Mouse (Mus musculus) lung, postnatal 14 days (tissue): ENCODE measurements around the gene Tmem50a.
"Not testable (repeated sequence)": the region's sequence is repeated elsewhere in the genome, so short reads cannot be mapped to it uniquely, and the experiment has no call there.

ENCODE experiments used
- DNase-seq: peaks from one replicate; pipeline ENCODE4 v3.0.0; 2021

The Tmem50a gene

DNA sequence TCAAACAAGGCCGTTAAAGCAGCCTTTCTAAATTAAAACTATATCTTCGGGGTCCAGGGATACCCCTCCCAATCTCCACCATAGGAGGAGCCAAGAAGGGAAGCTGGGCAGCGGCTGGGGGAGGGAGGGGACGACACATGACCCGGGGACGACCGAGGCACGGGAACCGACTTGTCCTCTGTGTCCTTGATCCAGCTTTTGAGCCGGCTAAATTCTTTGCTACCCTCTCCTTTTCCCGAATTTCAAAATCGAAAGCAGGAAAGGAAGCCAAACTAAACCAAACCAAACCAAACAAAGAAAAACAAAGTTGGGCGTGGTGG, 8.1 kb upstream of the Tmem50a start:
- DNase-seq = peak; percentile 77

DNA sequence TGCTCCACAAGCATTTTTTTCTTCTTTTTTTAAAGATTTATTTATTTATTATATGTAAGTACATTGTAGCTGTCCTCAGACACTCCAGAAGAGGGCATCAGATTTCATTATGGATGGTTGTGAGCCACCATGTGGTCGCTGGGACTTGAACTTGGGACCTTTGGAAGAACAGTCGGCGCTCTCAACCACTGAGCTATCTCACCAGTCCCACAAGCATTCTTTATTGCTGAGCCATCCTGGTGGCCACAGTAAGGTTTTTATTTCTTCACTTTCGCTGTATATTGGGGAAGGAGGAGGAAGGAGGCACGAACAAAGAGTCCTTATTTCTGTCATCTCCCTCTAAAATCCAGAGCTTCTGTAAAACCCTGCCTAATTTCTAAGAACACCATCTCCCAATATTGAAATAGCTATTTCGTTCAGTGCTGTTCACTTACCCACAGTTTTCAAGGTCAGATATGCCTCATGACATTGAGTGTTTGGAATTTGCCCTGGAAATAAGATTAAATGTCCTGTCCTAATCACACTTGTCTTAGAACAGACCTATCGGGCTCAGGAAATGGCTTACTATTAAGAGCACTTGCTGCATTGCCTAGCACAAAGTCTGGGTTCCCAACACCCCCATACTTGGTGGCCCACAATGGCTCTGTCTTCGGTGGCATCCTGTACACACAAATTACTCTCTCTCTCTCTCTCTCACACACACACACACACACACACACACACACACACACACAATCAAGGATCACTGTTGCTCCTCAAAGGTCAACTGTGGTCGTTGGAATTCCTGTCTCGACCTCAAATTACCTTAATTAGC, 7.5 kb upstream of the Tmem50a start:
- no peak for DNase-seq

DNA sequence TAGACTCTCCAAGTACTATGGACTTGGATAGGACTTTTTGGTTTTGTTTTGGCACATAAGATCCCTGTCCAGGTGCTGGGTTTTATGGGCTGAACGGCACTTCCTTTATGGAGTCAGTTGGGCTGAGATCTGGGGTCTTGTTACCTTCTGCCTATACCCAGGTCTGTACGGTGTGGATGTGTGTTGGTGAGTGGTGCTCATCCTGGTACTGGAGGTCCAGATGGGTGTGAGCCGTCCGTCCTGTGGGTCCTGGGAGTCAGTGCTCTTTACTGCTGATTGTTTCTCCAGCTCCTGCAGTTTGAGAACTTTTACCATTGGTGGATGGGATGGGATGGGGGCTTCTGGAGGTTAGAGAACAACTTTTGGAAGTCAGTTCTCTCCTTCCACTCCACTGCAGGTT, 6.9 kb upstream of the Tmem50a start:
- DNase-seq = no peak

DNA sequence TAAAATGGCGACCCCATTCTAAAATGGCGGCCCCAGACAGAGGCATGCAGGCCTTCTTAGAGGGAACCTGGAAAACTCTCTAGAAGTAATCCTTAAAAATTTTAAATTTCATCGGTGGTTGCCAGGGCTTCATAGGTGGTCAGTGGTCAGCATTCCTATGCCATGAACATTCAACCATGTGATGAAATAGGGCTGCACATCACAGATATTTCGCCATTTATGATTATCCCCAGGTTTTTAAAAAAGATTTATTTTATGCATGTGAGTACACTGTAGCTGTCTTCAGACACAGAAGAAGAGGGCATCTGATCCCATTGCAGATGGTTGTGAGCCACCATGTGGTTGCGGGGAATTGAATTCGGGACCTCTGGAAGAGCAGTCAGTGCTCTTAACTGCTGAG, 5.8 kb upstream of the Tmem50a start:
- no peak for DNase-seq

DNA sequence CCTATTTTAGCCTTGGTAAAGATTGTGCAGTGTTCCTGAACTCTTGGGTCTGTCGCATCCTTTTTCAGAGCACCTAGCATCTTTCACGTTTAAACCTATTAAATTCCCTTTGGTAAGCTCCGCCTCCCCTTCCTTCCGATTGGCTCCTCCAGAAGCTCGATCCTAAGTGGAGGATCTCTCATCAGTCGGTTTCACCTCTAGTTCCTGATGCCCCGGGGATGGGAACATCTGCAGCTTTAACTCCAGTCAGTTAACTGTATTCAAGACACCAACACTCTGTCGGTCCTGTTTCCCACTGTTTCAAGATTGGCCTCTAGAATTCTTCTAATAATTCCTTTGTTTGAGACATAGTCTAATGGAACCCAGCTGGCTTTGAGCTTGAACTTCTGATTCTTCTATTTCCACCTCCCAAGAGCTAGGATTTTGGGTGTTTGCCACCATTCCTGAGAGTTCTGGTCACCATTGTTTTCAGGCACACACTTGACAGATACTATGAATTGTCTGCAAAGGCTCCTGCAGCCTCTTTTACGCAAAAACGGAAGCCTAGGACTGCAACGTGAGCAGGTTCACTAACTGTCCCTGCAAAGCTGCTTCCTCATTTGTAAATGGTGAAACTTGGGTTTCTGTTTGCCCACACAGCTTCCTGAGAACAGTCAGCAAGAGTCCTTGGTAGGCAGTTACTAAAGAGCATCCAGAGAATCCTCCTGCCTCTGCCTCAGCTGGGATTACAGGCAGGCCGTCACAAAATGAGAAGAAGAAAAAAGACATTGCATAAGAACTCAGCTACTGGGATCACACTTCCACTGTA, 5.1 kb upstream of the Tmem50a start:
- no peak for DNase-seq

DNA sequence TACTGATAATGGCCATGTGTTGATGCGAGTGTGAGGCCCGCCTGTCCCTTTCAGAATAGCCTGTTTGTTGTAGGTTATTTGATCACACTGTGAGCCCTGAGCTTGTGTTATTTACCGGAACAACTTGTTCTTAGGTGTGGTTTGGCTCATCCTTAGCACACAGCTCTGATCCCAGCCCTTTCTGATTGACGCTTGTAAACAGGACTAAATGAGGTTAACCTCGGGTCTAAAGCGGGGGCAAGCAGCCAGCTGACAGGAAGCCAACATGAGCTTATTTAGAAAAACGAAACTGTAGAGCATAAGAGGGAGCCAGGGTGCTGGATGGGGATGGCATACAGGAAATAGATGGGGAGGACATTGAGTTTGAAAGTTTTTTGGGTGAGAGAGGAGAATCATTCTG, 3.6 kb upstream of the Tmem50a start:
- peak; percentile 81 for DNase-seq

DNA sequence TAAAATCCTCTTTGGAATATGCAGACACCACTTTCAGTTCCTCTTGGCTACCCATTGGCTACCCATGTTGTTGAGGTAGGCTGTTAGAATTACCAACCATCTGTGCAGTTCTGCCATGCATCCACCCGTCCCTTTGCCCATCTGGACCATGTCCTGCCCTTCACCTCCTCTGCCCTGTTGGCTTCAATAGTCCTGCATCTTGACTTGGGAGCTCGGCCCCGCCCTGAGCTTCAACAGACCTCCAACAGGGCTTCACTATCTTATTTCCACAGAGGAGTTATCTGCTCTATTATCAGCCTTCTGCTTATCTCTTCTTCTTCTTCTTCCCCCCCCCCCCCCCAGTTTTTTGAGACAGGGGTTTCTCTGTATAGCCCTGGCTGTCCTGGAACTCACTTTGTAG, 2.4 kb upstream of the Tmem50a start:
- DNase-seq = no peak

DNA sequence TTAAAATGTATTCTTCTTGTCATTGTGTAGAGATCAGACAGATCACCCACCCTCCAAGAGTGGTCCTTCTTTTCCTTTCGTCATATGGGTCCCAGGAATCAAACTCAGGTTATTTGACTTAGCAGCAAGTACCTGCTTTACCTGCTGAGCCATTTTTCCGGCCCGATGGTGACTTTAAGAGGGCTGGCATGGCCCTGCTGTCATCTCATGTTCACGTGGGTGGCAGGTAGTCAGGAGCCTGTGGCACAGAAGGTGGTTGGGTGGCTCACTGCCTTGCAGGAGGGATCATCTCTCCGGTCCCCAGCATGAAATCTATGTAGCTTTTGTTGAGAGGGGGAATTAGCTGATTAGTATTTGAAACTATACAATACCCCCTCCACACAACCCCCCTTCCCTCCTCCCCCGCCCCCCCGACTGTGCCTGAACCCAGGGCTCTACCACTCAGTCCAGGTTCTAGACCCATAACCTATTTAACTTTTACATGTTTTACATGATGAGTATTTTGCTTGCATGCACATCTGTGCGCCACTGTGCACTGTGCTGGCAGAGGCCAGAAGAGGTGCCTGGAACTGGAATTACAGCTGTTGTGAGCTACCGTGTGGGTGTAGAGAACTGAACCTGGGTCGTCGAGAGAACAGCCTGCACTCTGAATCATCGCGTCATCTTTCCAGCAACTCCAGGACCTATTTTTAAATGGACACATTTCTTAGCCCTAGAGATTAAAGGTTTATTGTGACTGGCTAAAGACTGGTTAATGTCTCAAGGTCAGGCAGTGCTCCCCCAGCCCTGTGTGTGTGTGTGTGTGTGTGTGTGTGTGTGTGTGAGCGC, 613 bp upstream of the Tmem50a start:
- DNase-seq = no peak

DNA sequence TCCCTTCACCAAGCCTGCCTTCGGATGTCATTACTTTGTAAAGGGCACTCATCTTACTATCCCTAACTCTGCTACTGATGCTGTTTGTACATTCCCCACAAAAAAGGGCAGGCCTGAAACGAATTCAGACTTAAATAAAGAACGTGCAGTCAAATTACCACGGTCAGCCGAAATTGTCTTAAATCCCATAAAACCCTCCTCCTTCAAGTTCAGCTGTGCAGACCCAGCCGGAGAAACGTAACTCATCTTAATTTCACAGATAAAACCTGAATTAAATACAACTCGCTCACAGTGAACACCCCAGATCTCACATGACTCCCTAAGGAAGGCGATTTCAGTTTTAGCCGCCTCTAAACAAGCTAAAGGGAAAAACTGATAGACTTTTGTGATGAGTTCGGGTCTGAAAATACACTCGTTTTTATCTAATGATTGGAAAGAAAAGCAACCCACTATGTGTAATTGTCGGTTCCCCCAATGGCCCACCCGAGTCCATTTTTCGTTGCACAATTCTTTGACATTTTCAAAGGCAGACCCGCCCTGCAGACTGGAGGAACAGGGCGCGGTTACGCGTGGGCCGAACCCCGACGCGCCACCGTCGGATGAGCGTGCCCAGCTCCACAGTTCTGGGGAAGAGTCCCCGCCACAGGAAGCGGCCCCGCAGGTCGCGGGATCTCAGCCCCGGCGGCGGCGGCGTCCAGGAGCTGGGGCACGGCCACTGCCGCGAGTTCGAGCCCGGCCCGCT, 531 bp downstream of the Tmem50a start:
- no peak for DNase-seq

DNA sequence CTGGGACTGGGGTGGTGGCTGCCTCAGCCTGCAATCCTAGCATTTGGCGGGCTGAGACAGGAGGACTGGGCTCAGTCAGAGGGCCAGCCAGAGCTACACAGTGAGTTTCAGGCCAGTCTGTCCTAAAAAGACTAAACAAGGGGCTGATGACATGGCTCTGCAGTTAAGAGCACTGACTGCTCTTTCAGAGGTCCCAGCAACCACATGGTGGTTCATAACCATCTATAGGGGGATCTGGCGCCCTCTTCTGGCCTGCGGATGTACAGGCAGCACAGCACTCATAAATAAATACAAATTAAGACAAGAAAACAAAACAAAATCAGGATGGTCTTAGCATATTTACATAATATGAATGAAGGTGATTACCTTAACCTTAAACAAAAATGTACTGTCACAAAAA, 1.4 kb downstream of the Tmem50a start:
- peak; percentile 85 for DNase-seq

DNA sequence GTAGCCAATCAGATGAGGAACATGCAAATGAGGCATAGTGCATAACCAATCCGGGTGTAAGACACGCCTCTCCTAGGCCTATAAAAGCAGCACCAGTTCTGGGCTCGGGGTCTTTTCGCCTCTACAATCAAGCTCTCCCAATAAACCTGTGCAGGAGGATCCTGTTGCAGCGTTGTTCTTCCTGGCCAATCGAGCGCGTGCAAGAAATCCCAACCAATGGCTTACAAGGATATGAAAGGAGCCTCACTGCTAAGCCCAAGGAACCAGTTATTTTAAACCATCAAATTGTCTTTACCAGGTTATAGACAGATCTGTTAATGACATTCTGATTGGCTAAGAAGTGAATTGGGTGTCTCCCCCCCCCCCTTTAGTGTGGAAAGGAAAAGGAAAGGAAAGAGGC, 3.4 kb downstream of the Tmem50a start:
- DNase-seq = not testable (repeated sequence)

DNA sequence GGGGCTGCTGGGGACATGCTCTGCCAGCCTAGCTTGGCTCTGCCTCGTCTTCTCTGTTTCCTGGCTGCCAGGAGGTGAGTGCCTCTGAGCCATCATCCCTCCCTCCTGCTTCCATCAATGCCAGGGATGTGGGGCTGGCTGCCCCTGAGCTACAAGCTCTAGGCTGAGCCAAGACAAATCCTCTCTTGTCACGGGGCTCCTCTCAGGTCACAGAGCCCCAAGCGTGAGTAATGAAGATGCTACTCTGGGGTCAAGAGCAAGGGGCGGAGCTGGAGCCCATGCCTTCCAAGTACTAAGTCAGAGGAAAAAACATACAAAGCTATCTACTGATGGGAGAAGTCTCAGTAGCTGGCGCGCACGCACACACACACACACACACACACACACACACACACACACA, 11.8 kb downstream of the Tmem50a start:
- DNase-seq = no peak

DNA sequence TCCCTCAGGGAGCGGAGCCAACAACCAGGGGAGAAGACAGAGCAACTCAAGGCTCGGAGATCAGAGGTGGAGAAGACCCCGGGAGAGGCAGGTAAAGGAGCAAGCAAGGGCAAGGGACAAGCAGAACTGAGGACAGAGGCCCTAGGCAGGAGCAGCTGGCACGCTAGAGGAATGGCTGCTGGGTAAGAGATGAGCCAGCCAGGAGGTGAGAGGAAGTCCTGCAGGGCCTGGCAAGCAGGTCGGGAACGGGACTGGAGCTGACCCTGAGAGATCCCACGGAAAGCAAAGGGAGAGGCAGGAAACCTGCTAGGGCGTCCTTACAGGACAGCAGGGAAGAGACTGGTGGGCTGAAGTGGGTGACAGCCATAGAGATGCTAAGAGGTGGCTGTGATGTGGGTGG, 13.7 kb downstream of the Tmem50a start:
- DNase-seq = no peak

DNA sequence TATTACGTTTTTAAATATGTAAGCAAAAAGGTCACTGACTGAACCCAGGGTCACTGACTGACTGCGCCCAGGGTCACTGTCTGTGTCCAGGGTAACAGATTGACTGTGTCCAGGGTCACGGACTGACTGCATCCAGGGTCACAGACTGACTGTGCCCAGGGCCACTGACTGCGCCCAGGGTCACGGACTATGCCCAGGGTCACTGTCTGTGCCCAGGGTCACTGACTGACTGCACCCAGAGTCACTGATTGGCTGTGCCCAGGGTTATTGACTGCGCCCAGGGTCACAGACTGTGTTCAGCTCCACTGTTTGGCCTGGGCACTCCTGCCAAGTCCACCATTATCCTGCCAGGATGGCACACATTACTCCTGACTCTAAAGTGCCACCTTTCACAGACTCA, 17.6 kb downstream of the Tmem50a start:
- no peak for DNase-seq

DNA sequence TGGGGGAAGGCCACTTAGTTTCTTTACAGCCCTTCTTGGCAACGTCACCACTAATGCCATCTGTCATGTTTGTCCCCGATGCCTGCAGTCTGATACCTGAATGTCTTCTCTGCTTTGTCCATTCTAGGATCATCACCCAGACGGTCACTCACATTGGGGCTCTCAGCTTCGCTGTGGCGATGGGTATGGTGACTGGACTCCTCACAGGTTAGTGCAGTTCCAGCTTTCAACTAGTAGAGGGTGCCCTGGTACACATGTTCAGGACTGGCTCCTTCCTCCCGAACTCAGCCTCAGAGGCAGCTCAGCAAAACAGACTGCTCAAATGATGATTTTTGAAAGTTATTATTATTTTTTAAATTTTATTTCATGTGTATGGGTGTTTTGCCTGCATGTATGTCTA, 22.7 kb downstream of the Tmem50a start:
- peak; percentile 70 for DNase-seq

DNA sequence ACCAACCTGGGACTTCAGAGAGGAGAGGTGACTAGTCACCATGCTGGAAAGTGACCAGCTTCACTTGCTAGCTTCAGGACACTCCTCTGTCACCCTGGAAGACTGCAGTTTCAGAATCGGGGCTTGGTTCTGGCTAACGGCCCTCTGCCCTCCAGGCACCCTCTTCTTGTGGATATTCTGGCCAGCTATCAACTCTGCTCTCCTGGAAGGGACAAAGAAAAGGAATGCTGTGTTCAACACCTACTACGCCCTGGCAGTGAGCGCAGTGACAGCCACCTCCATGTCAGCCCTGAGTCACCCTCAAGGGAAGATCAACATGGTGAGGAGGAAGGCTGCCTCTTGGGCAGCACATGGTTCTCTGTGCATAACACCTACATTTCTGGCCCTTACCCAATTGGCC, 30.5 kb downstream of the Tmem50a start:
- DNase-seq = no peak

DNA sequence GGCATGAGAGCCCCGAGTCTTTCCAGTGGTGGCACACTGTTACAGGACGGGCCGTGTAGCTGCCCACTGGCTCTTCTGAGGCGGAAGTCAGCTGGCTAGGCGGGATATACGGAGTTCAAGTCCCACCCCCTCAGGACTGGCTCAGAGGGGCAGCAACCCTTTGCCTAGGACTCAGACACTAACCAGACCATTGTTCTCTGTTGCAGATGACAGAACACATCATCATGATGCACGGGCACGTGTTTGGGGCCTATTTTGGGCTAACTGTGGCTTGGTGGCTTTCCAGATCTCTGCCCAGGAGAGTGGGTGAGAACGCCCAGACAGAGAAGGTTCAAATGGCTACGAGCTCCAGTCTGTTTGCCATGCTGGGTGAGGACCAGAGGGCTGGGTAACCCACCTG, 31.0 kb downstream of the Tmem50a start:
- no peak for DNase-seq

DNA sequence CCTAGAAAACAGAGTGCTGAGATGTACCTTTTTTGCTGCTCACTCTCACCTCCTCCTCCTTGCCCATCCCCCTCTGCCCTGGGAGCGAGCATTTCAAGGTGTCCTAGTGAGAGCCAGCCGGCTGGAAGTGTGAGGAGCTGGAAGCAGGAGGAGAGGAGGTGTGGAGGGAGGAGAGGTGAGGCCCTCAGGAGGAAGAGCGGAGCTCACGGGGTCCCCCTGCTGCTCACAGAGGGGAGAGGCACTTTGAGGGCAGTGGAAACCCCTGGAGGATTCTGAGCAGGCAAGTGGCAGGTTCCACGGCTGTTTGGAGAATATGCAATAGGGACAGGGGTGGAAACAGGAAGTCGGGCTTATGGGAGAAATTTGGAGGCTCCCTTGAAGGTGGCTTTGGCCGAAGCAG, 31.6 kb downstream of the Tmem50a start:
- peak; percentile 35 for DNase-seq

DNA sequence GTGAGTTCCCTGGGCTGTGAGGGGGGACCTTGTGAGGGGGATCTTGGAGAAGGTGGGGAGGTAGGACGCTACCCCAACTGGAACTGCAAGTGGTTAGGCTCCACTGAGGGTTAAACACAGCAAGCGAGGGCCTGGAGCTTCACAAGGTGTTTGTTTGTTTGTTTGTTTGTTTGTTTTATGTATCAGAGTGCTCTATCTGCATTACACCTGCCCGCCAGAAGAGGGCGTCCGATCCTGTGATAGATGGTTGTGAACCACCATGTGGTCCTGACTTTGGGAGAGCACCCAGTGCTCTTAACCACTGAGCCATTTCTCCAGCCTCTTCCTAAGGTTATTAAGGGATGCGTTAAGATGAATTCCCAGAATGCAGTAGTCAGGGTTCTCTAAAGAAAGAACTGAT, 34.8 kb downstream of the Tmem50a start:
- peak; percentile 17 for DNase-seq

DNA sequence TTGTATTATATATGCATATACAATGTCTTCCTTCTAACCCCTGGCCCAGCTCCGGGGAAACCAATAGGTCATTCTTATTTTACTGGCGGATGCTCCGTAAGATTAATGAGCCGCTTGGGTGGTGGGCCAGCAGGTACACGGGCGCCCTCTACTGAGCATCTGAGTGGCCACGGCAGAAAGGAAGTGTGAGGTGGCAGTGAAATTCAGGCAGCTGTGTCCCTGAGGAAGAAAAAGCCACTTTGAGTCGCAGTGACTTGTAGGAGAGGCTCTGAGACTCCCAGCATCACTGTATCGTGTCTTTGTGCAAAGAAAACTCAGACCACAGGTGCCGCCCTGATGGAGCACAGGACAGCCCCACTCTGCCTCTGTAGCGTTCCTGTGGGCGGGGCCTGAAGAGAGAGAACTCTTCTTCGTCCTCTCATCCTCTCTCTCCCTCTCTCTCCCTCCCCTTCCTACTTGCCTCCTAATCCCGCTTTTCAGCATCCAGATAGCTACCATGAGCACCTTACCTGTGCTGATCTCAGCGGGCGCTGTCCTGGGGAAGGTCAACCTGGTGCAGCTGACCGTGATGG, 35.3 kb downstream of the Tmem50a start:
- DNase-seq = peak; percentile 84

DNA sequence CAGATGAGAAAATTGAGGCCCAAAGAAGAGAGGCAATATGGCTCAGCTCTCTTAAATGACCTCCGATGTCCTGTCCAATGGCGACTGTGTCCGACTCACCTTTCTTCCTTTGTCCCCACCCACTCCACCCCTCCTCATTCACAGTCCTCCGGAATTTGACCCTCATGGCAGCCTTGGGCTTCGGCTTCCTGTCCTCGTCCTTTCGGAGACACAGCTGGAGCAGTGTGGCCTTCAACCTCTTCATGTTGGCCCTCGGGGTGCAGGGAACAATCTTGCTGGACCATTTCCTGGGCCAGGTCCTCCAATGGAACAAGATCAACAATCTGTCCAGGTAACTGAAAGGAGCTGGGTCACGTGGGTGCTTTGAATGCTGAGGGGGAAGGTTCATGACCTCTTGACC, 38.7 kb downstream of the Tmem50a start:
- DNase-seq = no peak

DNA sequence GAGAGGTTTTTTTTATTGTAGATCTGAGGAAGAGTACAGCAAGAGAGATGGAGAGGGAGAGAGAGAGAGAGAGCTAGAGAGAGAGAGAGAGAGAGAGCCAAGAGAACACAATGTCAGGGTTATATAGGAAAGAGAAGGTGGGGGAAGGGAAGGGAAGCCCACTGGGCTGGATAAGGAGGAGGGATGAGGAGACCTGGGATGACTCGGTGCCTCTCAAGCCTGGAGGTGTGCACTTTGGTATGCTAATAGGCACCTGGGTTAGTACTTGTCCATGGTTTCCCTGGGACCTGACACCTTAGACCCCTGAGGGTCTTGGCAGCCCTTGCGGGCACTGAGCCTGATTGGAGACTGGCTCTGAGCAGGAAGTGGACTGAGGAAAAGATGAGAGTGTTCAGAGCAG, 42.9 kb downstream of the Tmem50a start:
- no peak for DNase-seq

DNA sequence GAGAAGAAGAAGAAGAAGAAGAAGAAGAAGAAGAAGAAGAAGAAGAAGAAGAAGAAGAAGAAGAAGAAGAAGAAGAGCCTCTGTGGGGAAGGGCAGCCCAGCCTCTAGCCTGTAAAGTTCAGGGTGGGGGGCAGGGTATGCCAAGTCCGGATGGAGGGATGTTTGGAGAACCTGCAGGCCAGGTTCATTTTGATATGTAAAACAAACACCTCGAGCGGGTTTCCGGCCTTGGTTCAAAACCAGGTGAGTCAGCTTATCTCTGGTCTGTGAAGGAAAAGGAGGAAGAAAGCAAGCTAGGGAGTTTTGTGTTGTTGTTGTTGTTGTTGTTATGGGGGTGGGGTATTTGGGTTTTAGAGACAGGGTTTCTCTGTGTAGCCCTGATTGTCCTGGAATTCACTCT, 43.3 kb downstream of the Tmem50a start:
- DNase-seq = no peak
